Mouse (Mus musculus): ENCODE data around the gene Tardbp.

DNA sequence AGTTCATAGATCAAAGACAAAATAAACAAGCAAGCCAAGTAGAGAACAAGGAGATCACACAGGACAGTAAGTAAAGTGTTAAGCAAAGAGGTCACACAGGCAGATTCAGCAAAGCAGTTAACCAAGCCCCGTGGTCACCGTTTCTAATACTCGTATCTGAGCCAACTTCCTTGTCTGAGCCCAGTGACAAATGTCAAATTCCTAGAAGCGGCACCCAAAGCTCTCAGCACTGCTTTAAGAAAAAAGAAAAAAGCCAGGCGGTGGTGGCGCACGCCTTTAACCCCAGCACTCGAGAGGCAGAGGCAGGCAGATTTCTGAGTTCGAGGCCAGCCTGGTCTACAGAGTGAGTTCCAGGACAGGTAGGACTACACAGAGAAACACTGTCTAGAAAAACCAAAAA, 40.2 kb downstream of the Tardbp start:
- TF ChIP-seq USF2 (conservative IDR thresholded peaks at IDR 0.05; ENCODE audit: low read depth, low read length): no peak
- no peak for TF ChIP-seq CTCF (conservative IDR thresholded peaks at IDR 0.05 in 1 of 2, IDR thresholded peaks at IDR 0.05 in 1 of 2; ENCODE audit: low read depth in 2 of 2, low read length in 2 of 2)
- TF ChIP-seq NRF1 (IDR thresholded peaks at IDR 0.05; ENCODE audit: low read depth, low read length): no peak
- no peak for TF ChIP-seq HCFC1 (IDR thresholded peaks at IDR 0.05; ENCODE audit: low read depth, low read length)
- no peak for TF ChIP-seq USF1 (IDR thresholded peaks at IDR 0.05; ENCODE audit: low read depth, low read length)
- no peak for TF ChIP-seq ZMIZ1 (IDR thresholded peaks at IDR 0.05; ENCODE audit: low read depth, low read length)
- TF ChIP-seq EP300 (IDR thresholded peaks at IDR 0.05; ENCODE audit: low read length): no peak
- TF ChIP-seq MAFK (IDR thresholded peaks at IDR 0.05; ENCODE audit: insufficient replicate concordance, low read length): no peak
- no peak for TF ChIP-seq POLR2A (IDR thresholded peaks at IDR 0.05; ENCODE audit: low read depth, low read length)
- TF ChIP-seq SMC3 (IDR thresholded peaks at IDR 0.05; ENCODE audit: low read depth, low read length): no peak
- TF ChIP-seq JUND (conservative IDR thresholded peaks at IDR 0.05; ENCODE audit: low read depth, low read length): no peak
- no peak for TF ChIP-seq POLR2AphosphoS2 (IDR thresholded peaks at IDR 0.05; ENCODE audit: low read depth, low read length)
- no peak for TF ChIP-seq ZNF384 (IDR thresholded peaks at IDR 0.05; ENCODE audit: low read depth, low read length)
- no peak for TF ChIP-seq ZC3H11A (IDR thresholded peaks at IDR 0.05; ENCODE audit: low read depth, low read length)
